Mouse (Mus musculus): ENCODE measurements at regions not wholly inside any gene's neighbourhood (a gene's known extent, or its start where the extent isn't known, plus 50 kb on each side); places are given as distances from the start of the nearest gene placed in this dataset.

GRCm38 (mm10) chr1:151045334-151045733 is 52.1 kb upstream of the Hmcn1 start:
- TF ChIP-seq POLR2A (IDR thresholded peaks at IDR 0.05; ENCODE audit: insufficient read length, low read depth) = no peak
- no peak for TF ChIP-seq MYOD1 (IDR thresholded peaks at IDR 0.05; ENCODE audit: control insufficient read depth in 1 of 3, insufficient read length in 2 of 3, low read depth in 2 of 3)
- no peak for TF ChIP-seq TCF3 (IDR thresholded peaks at IDR 0.05; ENCODE audit: insufficient read length, low read depth)
- no peak for TF ChIP-seq USF1 (IDR thresholded peaks at IDR 0.05; ENCODE audit: low read depth)
- no peak for TF ChIP-seq CEBPB (IDR thresholded peaks at IDR 0.05; ENCODE audit: insufficient read depth, poor library complexity, severe bottlenecking)

All from myocyte (in vitro differentiated cells).